In genomic region chr6:100195091-100195490, GRCm38 (mm10) we compare ENCODE assay signal across 12 mouse cellular contexts.
DNase-seq lines count a peak whose midpoint lies in the region; ATAC-seq and TF ChIP-seq lines count a peak whose summit lies in the region.
"Had no signal": no experiment of that assay in that cellular context is flagged by ENCODE, and none has a peak within 500 bp of the region (broad histone marks: within the 10 kb centered on the region; RNA-seq: fewer than 3 reads in every experiment).

No protein-coding gene starts in this region.

- ATAC-seq in heart, embryonic 13.5 days (ENCODE audit: extremely low read depth, insufficient number of reproducible peaks, low FRiP score, low TSS enrichment): no peak
- ATAC-seq in embryonic facial prominence, embryonic 12.5 days (ENCODE audit: insufficient number of reproducible peaks, insufficient read depth, low FRiP score, low TSS enrichment): no peak
- no peak for ATAC-seq in limb, embryonic 15.5 days (ENCODE audit: insufficient number of reproducible peaks, low FRiP score, low TSS enrichment, low read depth)

- peaks cover 14% of the 10 kb centered on the region; the same call in 1 of the 2 replicates for H3K27me3 ChIP-seq in heart, embryonic 13.5 days (replicated peaks)
- no peaks in the 10 kb centered on the region for H3K27me3 ChIP-seq in liver, adult 2 months (ENCODE audit: control insufficient read depth, insufficient read depth, low read length)
- peaks cover 4% of the 10 kb centered on the region; the same call in 1 of the 2 replicates for H3K27me3 ChIP-seq in embryonic facial prominence, embryonic 12.5 days
- peaks cover 3% of the 10 kb centered on the region; the same call in 1 of the 2 replicates for H3K27me3 ChIP-seq in limb, embryonic 15.5 days

- peaks cover 59% of the 10 kb centered on the region for H3K4me1 ChIP-seq in heart, embryonic 13.5 days
- peaks cover 14% of the 10 kb centered on the region for H3K4me1 ChIP-seq in liver, adult 2 months (ENCODE audit: control insufficient read depth, insufficient read depth, low read length)
- peaks cover 19% of the 10 kb centered on the region for H3K4me1 ChIP-seq in embryonic facial prominence, embryonic 12.5 days
- peaks cover 61% of the 10 kb centered on the region for H3K4me1 ChIP-seq in limb, embryonic 15.5 days

- no peaks in the 10 kb centered on the region for H3K36me3 ChIP-seq in heart, embryonic 13.5 days
- H3K36me3 ChIP-seq in liver, adult 2 months (ENCODE audit: control insufficient read depth, insufficient read depth, low read length): no peaks in the 10 kb centered on the region
- no peaks in the 10 kb centered on the region for H3K36me3 ChIP-seq in embryonic facial prominence, embryonic 12.5 days
- H3K36me3 ChIP-seq in limb, embryonic 15.5 days: no peaks in the 10 kb centered on the region

- no peak for TF ChIP-seq POLR2A in liver, adult 2 months (IDR thresholded peaks at IDR 0.05; ENCODE audit: extremely low read depth, insufficient read depth, low read length)

- H3K4me3 ChIP-seq in heart, embryonic 13.5 days: no peak overlapping the region
- H3K4me3 ChIP-seq in liver, adult 2 months (ENCODE audit: insufficient read depth, low read depth, low read length): no peak overlapping the region
- no peak overlapping the region for H3K4me3 ChIP-seq in embryonic facial prominence, embryonic 12.5 days
- no peak overlapping the region for H3K4me3 ChIP-seq in limb, embryonic 15.5 days

- H3K9me3 ChIP-seq in heart, embryonic 13.5 days: no peaks in the 10 kb centered on the region
- no peaks in the 10 kb centered on the region for H3K9me3 ChIP-seq in embryonic facial prominence, embryonic 12.5 days
- no peaks in the 10 kb centered on the region for H3K9me3 ChIP-seq in limb, embryonic 15.5 days

- H3K27ac ChIP-seq in heart, embryonic 13.5 days (replicated peaks): peak overlapping the region; percentile 90
- H3K27ac ChIP-seq in liver, adult 2 months (replicated peaks; ENCODE audit: insufficient read depth, low read depth, low read length): no peak overlapping the region
- peak overlapping the region; percentile 65; the same call in 1 of the 2 replicates for H3K27ac ChIP-seq in embryonic facial prominence, embryonic 12.5 days
- H3K27ac ChIP-seq in limb, embryonic 15.5 days: peak overlapping the region; percentile 71

- H3K9ac ChIP-seq in heart, embryonic 13.5 days: peak overlapping the region; percentile 53
- no peak overlapping the region for H3K9ac ChIP-seq in liver, adult 2 months (ENCODE audit: low read depth, low read length)
- no peak overlapping the region for H3K9ac ChIP-seq in embryonic facial prominence, embryonic 12.5 days
- H3K9ac ChIP-seq in limb, embryonic 15.5 days: no peak overlapping the region

- TF ChIP-seq CTCF in liver, adult 2 months (IDR thresholded peaks at IDR 0.05; ENCODE audit: low read depth, low read length): no peak

- no peaks in the 10 kb centered on the region for H3K79me2 ChIP-seq in liver, adult 2 months (ENCODE audit: control insufficient read depth, insufficient read depth, low read length)

- no peak for DNase-seq in heart, adult 18-20 months
- DNase-seq in liver, adult 2 months (ENCODE audit: extremely low read depth, low read depth, low spot score): peak; percentile 87
- DNase-seq in liver: no peak
- DNase-seq in neural tube, embryonic 10.5 days (ENCODE audit: extremely low spot score, low spot score): no peak
- DNase-seq: B cell, adult 2 months; gastrocnemius, postnatal 25 days; midbrain, embryonic 14.5 days; spleen, adult 18-20 months; thymus, postnatal 36 days had no signal

- WGBS in heart, embryonic 13.5 days: 49% methylated on average over 5 of the region's 5 CpGs
- WGBS in liver, adult 2 months: 31% methylated on average over 5 of the region's 5 CpGs
- 57% methylated on average over 5 of the region's 5 CpGs for WGBS in embryonic facial prominence, embryonic 12.5 days
- 53% methylated on average over 5 of the region's 5 CpGs for WGBS in limb, embryonic 15.5 days

- H3K4me2 ChIP-seq in heart, embryonic 13.5 days: no peak overlapping the region
- no peak overlapping the region for H3K4me2 ChIP-seq in embryonic facial prominence, embryonic 12.5 days (replicated peaks)
- H3K4me2 ChIP-seq in limb, embryonic 15.5 days: no peak overlapping the region
